Mouse (Mus musculus): ENCODE results near the gene Bcl2l15.

GRCm38 (mm10) chr3:103853804-103854203, 21.4 kb downstream of the Bcl2l15 start:
- TF ChIP-seq MAX (IDR thresholded peaks at IDR 0.05; ENCODE audit: low read depth) (no peak), POLR2A (IDR thresholded peaks at IDR 0.05; ENCODE audit: insufficient read length, low read depth) (no peak), TCF12 (IDR thresholded peaks at IDR 0.05; ENCODE audit: insufficient read depth, poor library complexity, severe bottlenecking) (no peak), USF1 (IDR thresholded peaks at IDR 0.05; ENCODE audit: low read depth) (no peak), POLR2AphosphoS2 (IDR thresholded peaks at IDR 0.05; ENCODE audit: insufficient read length, low read depth) (no peak), MYOG (IDR thresholded peaks at IDR 0.05; ENCODE audit: control insufficient read depth in 1 of 3, insufficient read depth in 1 of 3, insufficient read length in 2 of 3, low read depth in 2 of 3) (no peak), CEBPB (IDR thresholded peaks at IDR 0.05; ENCODE audit: insufficient read depth, poor library complexity, severe bottlenecking) (no peak), E2F4 (IDR thresholded peaks at IDR 0.05; ENCODE audit: insufficient read depth) (no peak), MYOD1 (IDR thresholded peaks at IDR 0.05; ENCODE audit: control insufficient read depth in 1 of 3, insufficient read length in 2 of 3, low read depth in 2 of 3) (no peak), TCF3 (IDR thresholded peaks at IDR 0.05; ENCODE audit: insufficient read length, low read depth) (no peak), SRF (IDR thresholded peaks at IDR 0.05; ENCODE audit: control insufficient read depth, insufficient read length, low read depth) (no peak), REST (IDR thresholded peaks at IDR 0.05; ENCODE audit: insufficient read depth, insufficient read length) (no peak)
